7 mouse cellular contexts compared by ENCODE assay signal in the genomic region with DNA sequence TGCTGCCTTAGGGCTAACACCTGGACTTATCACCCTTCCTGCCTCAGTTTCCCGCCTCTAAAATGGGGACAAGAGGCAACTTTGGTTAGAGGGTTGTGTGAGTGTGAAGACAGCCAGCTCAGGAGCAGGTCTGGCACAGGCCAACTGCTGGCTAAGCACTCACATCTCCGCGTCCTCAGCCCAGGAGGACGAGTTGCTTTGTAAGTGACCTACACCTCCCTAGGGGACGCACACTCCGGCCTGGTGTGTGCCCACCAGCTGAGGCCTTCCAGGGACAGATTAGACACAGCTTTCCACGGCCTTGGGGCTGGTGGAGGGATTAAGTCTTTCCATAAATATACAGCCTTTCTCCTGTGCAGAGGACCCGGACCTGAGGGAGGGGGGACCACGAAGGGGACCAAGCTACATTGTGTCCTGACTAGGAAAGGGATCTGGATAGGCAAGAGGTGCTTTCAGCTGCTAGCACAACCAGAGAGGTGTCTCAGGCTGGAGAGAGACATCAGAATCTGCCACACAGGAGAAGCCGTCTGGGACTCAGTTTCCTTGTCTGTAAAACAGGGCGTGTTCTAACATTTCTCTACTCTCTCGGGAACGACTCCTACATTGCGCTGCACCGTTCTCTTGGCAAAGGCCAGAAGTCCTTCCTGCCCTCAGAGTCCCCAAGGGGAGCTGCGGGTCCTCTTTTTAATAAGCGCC. TPM values are rescaled to one million over a fixed set of nuclear protein-coding genes. Genes with fewer than 3 reads are reported as not detected.
DNase-seq lines count a peak whose midpoint lies in the region; ATAC-seq lines count a peak whose summit lies in the region.

No protein-coding gene starts in this region.

- peak overlapping the region; percentile 100 for H3K4me2 ChIP-seq in lung, embryonic 16.5 days (ENCODE audit: low read depth, low read length)
- H3K4me2 ChIP-seq in forebrain, embryonic 15.5 days (replicated peaks): peak overlapping the region; percentile 97
- peak overlapping the region; percentile 98 for H3K4me2 ChIP-seq in limb, embryonic 15.5 days
- H3K4me2 ChIP-seq in stomach, embryonic 16.5 days (ENCODE audit: low read depth, low read length): peak overlapping the region; percentile 100

- H3K4me3 ChIP-seq in lung, embryonic 16.5 days (ENCODE audit: low read length): peak overlapping the region; percentile 69
- H3K4me3 ChIP-seq in forebrain, embryonic 15.5 days: peak overlapping the region; percentile 60
- H3K4me3 ChIP-seq in limb, embryonic 15.5 days: peak overlapping the region; percentile 69
- no peak overlapping the region; the same call in 1 of the 2 replicates for H3K4me3 ChIP-seq in stomach, embryonic 16.5 days (replicated peaks; ENCODE audit: low read length)

- no peak overlapping the region for H3K9ac ChIP-seq in lung, embryonic 16.5 days (ENCODE audit: low read length)
- H3K9ac ChIP-seq in forebrain, embryonic 15.5 days (replicated peaks): peak overlapping the region; percentile 64; the same call in 1 of the 2 replicates
- 0 out of 2 replicates have a peak overlapping the region, but pooled peaks have one; percentile 31 for H3K9ac ChIP-seq in limb, embryonic 15.5 days
- no peak overlapping the region; the same call in 1 of the 2 replicates for H3K9ac ChIP-seq in stomach, embryonic 16.5 days (ENCODE audit: low read length)

- H3K9me3 ChIP-seq in lung, embryonic 16.5 days (ENCODE audit: control insufficient read depth, low read length): peaks cover 3% of the 10 kb centered on the region; the same call in 1 of the 2 replicates
- no peaks in the 10 kb centered on the region for H3K9me3 ChIP-seq in forebrain, embryonic 15.5 days
- no peaks in the 10 kb centered on the region for H3K9me3 ChIP-seq in limb, embryonic 15.5 days
- H3K9me3 ChIP-seq in stomach, embryonic 16.5 days (replicated peaks; ENCODE audit: control insufficient read depth, low read length): no peaks in the 10 kb centered on the region

- peaks cover 9% of the 10 kb centered on the region; the same call in 1 of the 2 replicates for H3K27me3 ChIP-seq in lung, embryonic 16.5 days (ENCODE audit: control insufficient read depth, insufficient read depth, low read depth, low read length)
- peaks cover 28% of the 10 kb centered on the region; the same call in 1 of the 2 replicates for H3K27me3 ChIP-seq in forebrain, embryonic 15.5 days
- H3K27me3 ChIP-seq in limb, embryonic 15.5 days: peaks cover 19% of the 10 kb centered on the region
- peaks cover 5% of the 10 kb centered on the region for H3K27me3 ChIP-seq in stomach, embryonic 16.5 days (ENCODE audit: control insufficient read depth, insufficient read depth, low read length)

- DNase-seq in lung, postnatal 4 days: no peak
- DNase-seq in right cerebral cortex, postnatal 4 days: no peak
- DNase-seq in frontal cortex, postnatal 14 days (ENCODE audit: low spot score in 2 of 2): no peak

- H3K36me3 ChIP-seq in lung, embryonic 16.5 days (ENCODE audit: control insufficient read depth, insufficient read depth, low read length): no peaks in the 10 kb centered on the region
- H3K36me3 ChIP-seq in forebrain, embryonic 15.5 days: no peaks in the 10 kb centered on the region
- no peaks in the 10 kb centered on the region for H3K36me3 ChIP-seq in limb, embryonic 15.5 days
- H3K36me3 ChIP-seq in stomach, embryonic 16.5 days (ENCODE audit: control insufficient read depth, insufficient read depth, low read length): no peaks in the 10 kb centered on the region

- H3K4me1 ChIP-seq in lung, embryonic 16.5 days (replicated peaks; ENCODE audit: control insufficient read depth, insufficient read depth, low read length): peaks cover 6% of the 10 kb centered on the region
- H3K4me1 ChIP-seq in forebrain, embryonic 15.5 days: peaks cover 16% of the 10 kb centered on the region
- H3K4me1 ChIP-seq in limb, embryonic 15.5 days: peaks cover 33% of the 10 kb centered on the region
- peaks cover 8% of the 10 kb centered on the region for H3K4me1 ChIP-seq in stomach, embryonic 16.5 days (ENCODE audit: control insufficient read depth, insufficient read depth, low read length)

- ATAC-seq in lung, embryonic 16.5 days (ENCODE audit: low read depth): no peak
- no peak for ATAC-seq in forebrain, embryonic 15.5 days (replicated peaks)
- 0 out of 2 replicates have a peak, but pooled peaks have one; percentile 22 for ATAC-seq in limb, embryonic 15.5 days (ENCODE audit: insufficient number of reproducible peaks, low FRiP score, low TSS enrichment, low read depth)
- no peak for ATAC-seq in stomach, embryonic 16.5 days (ENCODE audit: insufficient read depth, low FRiP score)

- WGBS in lung, embryonic 16.5 days: 42% methylated on average over 17 of the region's 17 CpGs
- 29% methylated on average over 17 of the region's 17 CpGs for WGBS in forebrain, embryonic 15.5 days
- WGBS in limb, embryonic 15.5 days: 33% methylated on average over 17 of the region's 17 CpGs
- WGBS in stomach, embryonic 16.5 days: 42% methylated on average over 17 of the region's 17 CpGs

- H3K27ac ChIP-seq in lung, embryonic 16.5 days (ENCODE audit: low read length): no peak overlapping the region
- no peak overlapping the region for H3K27ac ChIP-seq in forebrain, embryonic 15.5 days (replicated peaks)
- H3K27ac ChIP-seq in limb, embryonic 15.5 days: no peak overlapping the region
- no peak overlapping the region for H3K27ac ChIP-seq in stomach, embryonic 16.5 days (ENCODE audit: low read length)

RNA-seq across cellular contexts. Expression of a gene that starts 14.3 kb away (rescaled TPM):
- polyA plus RNA-seq in lung, embryonic 16.5 days (2015; fragmentation: Nextera tagmentation; extraction: Ambion mirVana): 4.5 and 5.4 TPM in 2 replicates
- polyA plus RNA-seq in forebrain, embryonic 15.5 days (2015; fragmentation: Nextera tagmentation; extraction: Ambion mirVana): 8.3 and 11.3 TPM in 2 replicates
- polyA plus RNA-seq in limb, embryonic 15.5 days (2015; fragmentation: Nextera tagmentation; extraction: Ambion mirVana): 7.7 and 9.9 TPM in 2 replicates
- 3.4 TPM in 2 replicates for polyA plus RNA-seq in stomach, embryonic 16.5 days (2015; fragmentation: Nextera tagmentation; extraction: Ambion mirVana)

RNA-seq across cellular contexts. Expression of a gene that starts 34.8 kb away (rescaled TPM):
- polyA plus RNA-seq in lung, embryonic 16.5 days (2015; fragmentation: Nextera tagmentation; extraction: Ambion mirVana): 2.5 and 3.2 TPM in 2 replicates
- 6.6 and 7.3 TPM in 2 replicates for polyA plus RNA-seq in forebrain, embryonic 15.5 days (2015; fragmentation: Nextera tagmentation; extraction: Ambion mirVana)
- 2.2 and 5.0 TPM in 2 replicates for polyA plus RNA-seq in limb, embryonic 15.5 days (2015; fragmentation: Nextera tagmentation; extraction: Ambion mirVana)
- 1.9 and 2.0 TPM in 2 replicates for polyA plus RNA-seq in stomach, embryonic 16.5 days (2015; fragmentation: Nextera tagmentation; extraction: Ambion mirVana)

RNA-seq across cellular contexts. Expression of a gene that starts 34.9 kb away (rescaled TPM):
- 1,058 and 1,114 TPM in 2 replicates for polyA plus RNA-seq in lung, embryonic 16.5 days (2015; fragmentation: Nextera tagmentation; extraction: Ambion mirVana)
- polyA plus RNA-seq in forebrain, embryonic 15.5 days (2015; fragmentation: Nextera tagmentation; extraction: Ambion mirVana): 971 and 990 TPM in 2 replicates
- 903 and 912 TPM in 2 replicates for polyA plus RNA-seq in limb, embryonic 15.5 days (2015; fragmentation: Nextera tagmentation; extraction: Ambion mirVana)
- polyA plus RNA-seq in stomach, embryonic 16.5 days (2015; fragmentation: Nextera tagmentation; extraction: Ambion mirVana): 1,110 and 1,163 TPM in 2 replicates

RNA-seq across cellular contexts. Expression of a gene that starts 35.3 kb away (rescaled TPM):
- polyA plus RNA-seq in lung, embryonic 16.5 days (2015; fragmentation: Nextera tagmentation; extraction: Ambion mirVana): 237 and 248 TPM in 2 replicates
- polyA plus RNA-seq in forebrain, embryonic 15.5 days (2015; fragmentation: Nextera tagmentation; extraction: Ambion mirVana): 168 and 178 TPM in 2 replicates
- 205 and 218 TPM in 2 replicates for polyA plus RNA-seq in limb, embryonic 15.5 days (2015; fragmentation: Nextera tagmentation; extraction: Ambion mirVana)
- 215 TPM in 2 replicates for polyA plus RNA-seq in stomach, embryonic 16.5 days (2015; fragmentation: Nextera tagmentation; extraction: Ambion mirVana)

RNA-seq across cellular contexts. Expression of a gene that starts 44.0 kb away (rescaled TPM):
- 90.8 and 99.5 TPM in 2 replicates for polyA plus RNA-seq in lung, embryonic 16.5 days (2015; fragmentation: Nextera tagmentation; extraction: Ambion mirVana)
- 27.1 and 34.2 TPM in 2 replicates for polyA plus RNA-seq in forebrain, embryonic 15.5 days (2015; fragmentation: Nextera tagmentation; extraction: Ambion mirVana)
- polyA plus RNA-seq in limb, embryonic 15.5 days (2015; fragmentation: Nextera tagmentation; extraction: Ambion mirVana): 81.4 and 85.2 TPM in 2 replicates
- polyA plus RNA-seq in stomach, embryonic 16.5 days (2015; fragmentation: Nextera tagmentation; extraction: Ambion mirVana): 76.4 and 76.5 TPM in 2 replicates

Comparison
In these comparisons a context has a peak if more than half of its experiments do, and no peak if none do; other contexts are left out.
1. H3K9ac ChIP-seq: peak in forebrain, embryonic 15.5 days (single experiment) and limb, embryonic 15.5 days (single experiment); none in lung, embryonic 16.5 days (single experiment) and stomach, embryonic 16.5 days (single experiment).
2. Peak in every context shown above with its lines, with median percentiles within 50 percentile points of each other: H3K4me2 ChIP-seq.